Mouse (Mus musculus) MEL (cell line): Measurements from ENCODE around the gene Lrit3. TPM values are rescaled to one million over a fixed set of nuclear protein-coding genes. Genes with fewer than 3 reads are reported as not detected.

Experiments
- DNase-seq: peaks from one replicate; pipeline ENCODE4 v3.0.0; 2011; ENCODE audit warnings: low read depth, low spot score
- H3K27ac ChIP-seq: 2 replicates; pipeline ENCODE4 v1.5.1; 2012; ENCODE audit warnings: low read depth, mild to moderate bottlenecking, control low read depth, low read length, moderate library complexity; ENCODE audit not compliant: control insufficient read depth
- H3K27me3 ChIP-seq, 2 experiments: fragments of 150-350 bp in 1 of 2; sonication (generic) in 1 of 2; 2 replicates each; pipeline ENCODE4 v1.6.1; 2012; ENCODE audit warnings: low read length in 2 of 2, mild to moderate bottlenecking in 2 of 2, improper control_type of control experiment in 1 of 2, moderate library complexity in 1 of 2; ENCODE audit not compliant: insufficient read depth in 2 of 2, control insufficient read depth in 1 of 2
- H3K36me3 ChIP-seq, 2 experiments: 2 replicates each; pipeline ENCODE4 v1.6.1; 2012 to 2014; ENCODE audit warnings: low read length in 2 of 2, improper control_type of control experiment in 1 of 2, inconsistent platforms in 1 of 2, mild to moderate bottlenecking in 1 of 2; ENCODE audit not compliant: insufficient read depth in 2 of 2, control insufficient read depth in 1 of 2
- H3K4me1 ChIP-seq, 2 experiments: fragments of 150-350 bp in 1 of 2; sonication (generic) in 1 of 2; 2 replicates each; pipeline ENCODE4 v1.6.1; 2012; ENCODE audit warnings: low read length in 2 of 2, improper control_type of control experiment in 1 of 2, mild to moderate bottlenecking in 1 of 2; ENCODE audit not compliant: insufficient read depth in 2 of 2, control insufficient read depth in 1 of 2
- H3K4me3 ChIP-seq, 2 experiments: fragments of 150-350 bp in 1 of 2; sonication (generic) in 1 of 2; 2 replicates each; pipeline ENCODE4 v1.5.1; 2012; ENCODE audit warnings: low read depth in 2 of 2, low read length in 2 of 2, mild to moderate bottlenecking in 2 of 2, moderate library complexity in 2 of 2, control low read depth in 1 of 2, improper control_type of control experiment in 1 of 2; ENCODE audit not compliant: control insufficient read depth in 1 of 2, insufficient read depth in 1 of 2
- H3K79me2 ChIP-seq: 2 replicates; pipeline ENCODE4 v1.6.1; 2012; ENCODE audit warnings: mild to moderate bottlenecking, low read length, moderate library complexity; ENCODE audit not compliant: control insufficient read depth, poor library complexity, insufficient read depth
- H3K9ac ChIP-seq: 2 replicates; pipeline ENCODE4 v1.6.1; 2012; ENCODE audit warnings: low read depth, mild to moderate bottlenecking, control low read depth, low read length, moderate library complexity; ENCODE audit not compliant: control insufficient read depth, poor library complexity, severe bottlenecking
- H3K9me3 ChIP-seq: fragments of 150-350 bp; sonication (generic); replicated peaks from 2 replicates; pipeline ENCODE4 v1.6.1; 2012; ENCODE audit warnings: mild to moderate bottlenecking, low read length, improper control_type of control experiment, moderate library complexity; ENCODE audit not compliant: insufficient read depth
- CHD2 ChIP-seq: IDR thresholded peaks from 2 replicates; pipeline ENCODE4 v1.6.1; 2011; ENCODE audit warnings: low read length, improper control_type of control experiment
- CTCF ChIP-seq, 3 experiments: IDR thresholded peaks in 2 of 3; conservative IDR thresholded peaks in 1 of 3; 2 replicates each; pipeline ENCODE4 v1.5.1; 2011 to 2012; ENCODE audit warnings: low read length in 3 of 3, low read depth in 2 of 3, mild to moderate bottlenecking in 2 of 3, improper control_type of control experiment in 1 of 3, inconsistent platforms in 1 of 3, mixed read lengths in 1 of 3, moderate library complexity in 1 of 3; ENCODE audit not compliant: control insufficient read depth in 1 of 3, insufficient read depth in 1 of 3, poor library complexity in 1 of 3, severe bottlenecking in 1 of 3
- E2F4 ChIP-seq: IDR thresholded peaks from 2 replicates; pipeline ENCODE4 v1.6.1; 2011; ENCODE audit warnings: low read depth, low read length, improper control_type of control experiment, borderline replicate concordance
- ELF1 ChIP-seq: IDR thresholded peaks from 2 replicates; pipeline ENCODE4 v1.6.1; 2014; ENCODE audit warnings: low read depth, mild to moderate bottlenecking, inconsistent platforms, low read length, improper control_type of control experiment, moderate library complexity
- GABPA ChIP-seq: IDR thresholded peaks from 2 replicates; pipeline ENCODE4 v1.6.1; 2012; ENCODE audit warnings: low read depth, mild to moderate bottlenecking, inconsistent platforms, low read length, improper control_type of control experiment, moderate library complexity
- GATA1 ChIP-seq: IDR thresholded peaks from 2 replicates; pipeline ENCODE4 v1.6.1; 2011; ENCODE audit warnings: low read depth, low read length, improper control_type of control experiment
- MAFK ChIP-seq: IDR thresholded peaks from 2 replicates; pipeline ENCODE4 v1.6.1; 2011; ENCODE audit warnings: low read depth, mild to moderate bottlenecking, low read length, improper control_type of control experiment, borderline replicate concordance
- MAX ChIP-seq: IDR thresholded peaks from 2 replicates; pipeline ENCODE4 v1.6.1; 2011; ENCODE audit warnings: low read length, improper control_type of control experiment
- MEF2A ChIP-seq: IDR thresholded peaks from 2 replicates; pipeline ENCODE4 v1.6.1; 2014; ENCODE audit warnings: low read depth, mild to moderate bottlenecking, inconsistent platforms, low read length, improper control_type of control experiment; ENCODE audit not compliant: poor library complexity, insufficient replicate concordance, severe bottlenecking; ENCODE audit errors: extremely low read depth
- MXI1 ChIP-seq: IDR thresholded peaks from 2 replicates; pipeline ENCODE4 v1.6.1; 2011; ENCODE audit warnings: mild to moderate bottlenecking, low read depth, low read length, improper control_type of control experiment
- MYB ChIP-seq: IDR thresholded peaks from 2 replicates; pipeline ENCODE4 v1.6.1; 2011; ENCODE audit warnings: mild to moderate bottlenecking, low read depth, low read length, improper control_type of control experiment
- MYC ChIP-seq: IDR thresholded peaks from 2 replicates; pipeline ENCODE4 v1.6.1; 2011; ENCODE audit warnings: low read depth, mild to moderate bottlenecking, low read length, improper control_type of control experiment, moderate library complexity
- NRF1 ChIP-seq: IDR thresholded peaks from 2 replicates; pipeline ENCODE4 v1.6.1; 2014; ENCODE audit warnings: low read depth, mild to moderate bottlenecking, inconsistent platforms, low read length, improper control_type of control experiment, moderate library complexity; ENCODE audit not compliant: poor library complexity, insufficient read depth, severe bottlenecking
- POLR2A ChIP-seq, 2 experiments: IDR thresholded peaks; 2 replicates each; pipeline ENCODE4 v1.6.1; 2011 to 2012; ENCODE audit warnings: low read length in 2 of 2, mild to moderate bottlenecking in 2 of 2, control low read depth in 1 of 2, improper control_type of control experiment in 1 of 2, low read depth in 1 of 2, moderate library complexity in 1 of 2; ENCODE audit not compliant: control insufficient read depth in 1 of 2, insufficient read depth in 1 of 2, poor library complexity in 1 of 2
- POLR2AphosphoS2 ChIP-seq: IDR thresholded peaks from 2 replicates; pipeline ENCODE4 v1.6.1; 2011; ENCODE audit warnings: low read length, improper control_type of control experiment
- RCOR1 ChIP-seq: IDR thresholded peaks from 2 replicates; pipeline ENCODE4 v1.6.1; 2012; ENCODE audit warnings: low read depth, mild to moderate bottlenecking, inconsistent platforms, low read length, improper control_type of control experiment
- SIN3A ChIP-seq: IDR thresholded peaks from 2 replicates; pipeline ENCODE4 v1.6.1; 2012; ENCODE audit warnings: low read length, improper control_type of control experiment, inconsistent platforms
- UBTF ChIP-seq: IDR thresholded peaks from 2 replicates; pipeline ENCODE4 v1.6.1; 2012; ENCODE audit warnings: low read depth, mild to moderate bottlenecking, inconsistent platforms, low read length, improper control_type of control experiment, moderate library complexity, borderline replicate concordance; ENCODE audit not compliant: insufficient read depth
- USF1 ChIP-seq: IDR thresholded peaks from 2 replicates; pipeline ENCODE4 v1.6.1; 2014; ENCODE audit warnings: low read depth, mild to moderate bottlenecking, inconsistent platforms, low read length, improper control_type of control experiment, moderate library complexity
- ZC3H11A ChIP-seq: IDR thresholded peaks from 2 replicates; pipeline ENCODE4 v1.6.1; 2012; ENCODE audit warnings: low read depth, mild to moderate bottlenecking, inconsistent platforms, low read length, improper control_type of control experiment
- ZKSCAN1 ChIP-seq: IDR thresholded peaks from 2 replicates; pipeline ENCODE4 v1.6.1; 2012; ENCODE audit warnings: low read depth, mild to moderate bottlenecking, inconsistent platforms, low read length, improper control_type of control experiment, moderate library complexity
- polyA plus RNA-seq, 2 experiments: library from polyadenylated mRNA; stranded (reverse) in 1 of 2; unstranded in 1 of 2; fragments of >175 nt in 1 of 2; fragments of >200 nt in 1 of 2; gene quantifications; 2 replicates each; pipeline versions ENCODE4 v1.2.1 to v1.2.4; 2012; ENCODE audit warnings: low replicate concordance in 2 of 2, low read depth in 1 of 2; ENCODE audit not compliant: insufficient read length in 2 of 2, insufficient read depth in 1 of 2, missing spikeins in 1 of 2
- total RNA-seq: library from RNA; depleted of rRNA; stranded (reverse); fragments of 300-350 nt; gene quantifications from 2 replicates; pipeline ENCODE4 v1.2.3, GENCODE M21; 2012

The Lrit3 gene
- total and polyA plus RNA-seq, 3 experiments: not detected

- DNase-seq: no peak
- Histone ChIP-seq H3K4me1 (no peaks in the 10 kb centered on the region), H3K27ac (no peak overlapping the region), H3K79me2 (no peaks in the 10 kb centered on the region), H3K36me3 (no peaks in the 10 kb centered on the region; a peak in 1 of 4 replicates), H3K4me3 (no peak overlapping the region), H3K9ac (no peak overlapping the region), H3K27me3 (no peaks in the 10 kb centered on the region), H3K9me3 (no peaks in the 10 kb centered on the region)
- TF ChIP-seq MXI1 (no peak), MYC (no peak), CHD2 (no peak), POLR2AphosphoS2 (no peak), UBTF (no peak), CTCF (IDR thresholded peaks at IDR 0.05 in 2 of 3, conservative IDR thresholded peaks at IDR 0.05 in 1 of 3; ENCODE audit: control insufficient read depth in 1 of 3, insufficient read depth in 1 of 3, low read depth in 2 of 3, low read length in 3 of 3, poor library complexity in 1 of 3, severe bottlenecking in 1 of 3) (no peak)
These were observed 17.0 kb upstream of the Lrit3 start for GRCm38 (mm10) chr3:129820847-129821246.

GRCm38 (mm10) chr3:129799011-129799410 lies 4.8 kb downstream of the Lrit3 start:
- no peaks in the 10 kb centered on the region for H3K79me2 ChIP-seq
- no peaks in the 10 kb centered on the region for H3K36me3 ChIP-seq
- H3K27ac ChIP-seq: no peak overlapping the region
- no peak for TF ChIP-seq POLR2A (IDR thresholded peaks at IDR 0.05; ENCODE audit: control insufficient read depth in 1 of 2, insufficient read depth in 1 of 2, low read depth in 1 of 2, low read length in 2 of 2, poor library complexity in 1 of 2)
- no peak for TF ChIP-seq E2F4
- TF ChIP-seq MAFK: no peak
- TF ChIP-seq ZC3H11A: no peak
- TF ChIP-seq CTCF (IDR thresholded peaks at IDR 0.05 in 2 of 3, conservative IDR thresholded peaks at IDR 0.05 in 1 of 3; ENCODE audit: control insufficient read depth in 1 of 3, insufficient read depth in 1 of 3, low read depth in 2 of 3, low read length in 3 of 3, poor library complexity in 1 of 3, severe bottlenecking in 1 of 3): no peak
- no peak for TF ChIP-seq POLR2AphosphoS2
- no peak for TF ChIP-seq GABPA
- no peak for TF ChIP-seq GATA1
- no peak for TF ChIP-seq NRF1
- TF ChIP-seq MAX: no peak
- TF ChIP-seq SIN3A: no peak
- TF ChIP-seq ZKSCAN1: no peak
- no peak for TF ChIP-seq ELF1
- no peak for TF ChIP-seq USF1
- no peak for TF ChIP-seq MEF2A
- no peak for TF ChIP-seq RCOR1
- no peak for TF ChIP-seq MYB
- TF ChIP-seq MXI1: no peak
- H3K4me3 ChIP-seq: no peak overlapping the region
- H3K9me3 ChIP-seq: no peaks in the 10 kb centered on the region
- DNase-seq: no peak
- peaks cover 0 to 2% of the 10 kb centered on the region in 2 experiments; a peak in 1 of 4 replicates for H3K27me3 ChIP-seq
- no peak overlapping the region for H3K9ac ChIP-seq
- H3K4me1 ChIP-seq: no peaks in the 10 kb centered on the region
